Mouse (Mus musculus): ENCODE measurements around the gene Pgm5. TPM values are rescaled to one million over a fixed set of nuclear protein-coding genes. Genes with fewer than 3 reads are reported as not detected.

Pgm5 gene
- polyA plus RNA-seq, 2 experiments from 2014 or later: not detected

GRCm38 (mm10) chr19:24865436-24865835 is 3.8 kb upstream of the Pgm5 start:
- no peak for ATAC-seq

GRCm38 (mm10) chr19:24861276-24861611 is 411 bp downstream of the Pgm5 start:
- ATAC-seq: no peak

- no peak for ATAC-seq
These were observed 10.0 kb downstream of the Pgm5 start for GRCm38 (mm10) chr19:24851456-24852315.

- no peak for ATAC-seq
These were observed 12.8 kb downstream of the Pgm5 start for GRCm38 (mm10) chr19:24848844-24849243.

GRCm38 (mm10) chr19:24848345-24848744 is 13.3 kb downstream of the Pgm5 start:
- ATAC-seq: no peak

- no peak for ATAC-seq
These were observed 16.6 kb downstream of the Pgm5 start for GRCm38 (mm10) chr19:24845007-24845546.

- no peak for ATAC-seq
These were observed 19.6 kb downstream of the Pgm5 start for GRCm38 (mm10) chr19:24842080-24842479.

- ATAC-seq: no peak
These were observed 37.1 kb downstream of the Pgm5 start for GRCm38 (mm10) chr19:24824517-24824916.

GRCm38 (mm10) chr19:24815661-24816221 is 45.9 kb downstream of the Pgm5 start:
- no peak for ATAC-seq

- ATAC-seq: no peak
These were observed 48.8 kb downstream of the Pgm5 start for GRCm38 (mm10) chr19:24812861-24813293.

- no peak for ATAC-seq
These were observed 49.4 kb downstream of the Pgm5 start for GRCm38 (mm10) chr19:24812106-24812810.

- ATAC-seq: no peak
These were observed 50.2 kb downstream of the Pgm5 start for GRCm38 (mm10) chr19:24811451-24811850.

GRCm38 (mm10) chr19:24806013-24806412 is 55.6 kb downstream of the Pgm5 start:
- no peak for ATAC-seq

GRCm38 (mm10) chr19:24797606-24798005 is 64.0 kb downstream of the Pgm5 start:
- no peak for ATAC-seq

GRCm38 (mm10) chr19:24794350-24794749 is 67.3 kb downstream of the Pgm5 start:
- no peak for ATAC-seq

- ATAC-seq: no peak
These were observed 68.0 kb downstream of the Pgm5 start for GRCm38 (mm10) chr19:24793545-24794139.

- ATAC-seq: no peak
These were observed 68.8 kb downstream of the Pgm5 start for GRCm38 (mm10) chr19:24792876-24793275.

- no peak for ATAC-seq
These were observed 75.8 kb downstream of the Pgm5 start for GRCm38 (mm10) chr19:24785898-24786297.

GRCm38 (mm10) chr19:24785056-24785675 is 76.5 kb downstream of the Pgm5 start:
- no peak for ATAC-seq

- no peak for ATAC-seq
These were observed 77.9 kb downstream of the Pgm5 start for GRCm38 (mm10) chr19:24783736-24784135.

- no peak for ATAC-seq
These were observed 81.7 kb downstream of the Pgm5 start for GRCm38 (mm10) chr19:24779996-24780395.

GRCm38 (mm10) chr19:24770345-24770744 is 91.3 kb downstream of the Pgm5 start:
- no peak for ATAC-seq
